Mouse (Mus musculus): ENCODE data around the gene Copz1. TPM values are rescaled to one million over a fixed set of nuclear protein-coding genes. Genes with fewer than 3 reads are reported as not detected.
A peak's percentile ranks its signal among the peaks of the same experiment; 100 is the strongest.
"Not testable (repeated sequence)": the region's sequence is repeated elsewhere in the genome, so short reads cannot be mapped to it uniquely, and the experiment has no call there.

Copz1 gene
- total RNA-seq (2021) = 10 to 100 TPM; 45.3 to 51.4 TPM
- long read RNA-seq, experiment 1, transcript Copz1-201 (9 exons, 1,676 nt) = major isoform, 52 of 63 reads
- long read RNA-seq, experiment 1, partial matches to known transcripts = 8 of 63 reads
- long read RNA-seq, experiment 1, other reads (novel, unspliced or antisense) = 3 of 63 reads
- long read RNA-seq, experiment 2, transcript Copz1-201 (9 exons, 1,676 nt) = major isoform, 69 of 75 reads
- long read RNA-seq, experiment 2, partial matches to known transcripts = 2 of 75 reads
- long read RNA-seq, experiment 2, other reads (novel, unspliced or antisense) = 4 of 75 reads

GRCm38 (mm10) chr15:103272419-103273279 lies at the start of gene Copz1:
Gene Copz1 (plus strand): TSS chr15:103272714.
- peak; percentile 89 for DNase-seq

- DNase-seq = no peak
These were observed 48.4 kb upstream of the Copz1 start for GRCm38 (mm10) chr15:103224161-103224560.

- no peak for DNase-seq
These were observed 45.5 kb upstream of the Copz1 start for GRCm38 (mm10) chr15:103227022-103227421.

GRCm38 (mm10) chr15:103227572-103227971 lies 44.9 kb upstream of the Copz1 start:
- no peak for DNase-seq

GRCm38 (mm10) chr15:103228904-103229303 lies 43.6 kb upstream of the Copz1 start:
- no peak for DNase-seq

GRCm38 (mm10) chr15:103233119-103233518 lies 39.4 kb upstream of the Copz1 start:
- no peak for DNase-seq

- DNase-seq = no peak
These were observed 35.2 kb upstream of the Copz1 start for GRCm38 (mm10) chr15:103237295-103237694.

- DNase-seq = peak; percentile 84
These were observed 33.3 kb upstream of the Copz1 start for GRCm38 (mm10) chr15:103239130-103239684.

GRCm38 (mm10) chr15:103239685-103240159 lies 32.8 kb upstream of the Copz1 start, which contains the start of gene Cbx5:
Gene Cbx5 (minus strand): TSS chr15:103239816.
- peak; percentile 95 for DNase-seq

- peak; percentile 78 for DNase-seq
These were observed 32.1 kb upstream of the Copz1 start, which contains the start of gene Hnrnpa1 for GRCm38 (mm10) chr15:103240160-103241028. Gene Hnrnpa1 (plus strand): TSS chr15:103240432.

- DNase-seq = not testable (repeated sequence)
These were observed 31.2 kb upstream of the Copz1 start for GRCm38 (mm10) chr15:103241071-103242018.

- DNase-seq = no peak
These were observed 29.6 kb upstream of the Copz1 start for GRCm38 (mm10) chr15:103242885-103243284.

- no peak for DNase-seq
These were observed 26.9 kb upstream of the Copz1 start for GRCm38 (mm10) chr15:103245616-103246015.

GRCm38 (mm10) chr15:103247078-103247781 lies 25.3 kb upstream of the Copz1 start:
- DNase-seq = no peak

- DNase-seq = no peak
These were observed 24.6 kb upstream of the Copz1 start for GRCm38 (mm10) chr15:103247782-103248400.

GRCm38 (mm10) chr15:103248401-103249313 lies 23.9 kb upstream of the Copz1 start:
- DNase-seq = peak; percentile 25

GRCm38 (mm10) chr15:103249511-103249910 lies 23.0 kb upstream of the Copz1 start:
- DNase-seq = not testable (repeated sequence)

GRCm38 (mm10) chr15:103250195-103250740 lies 22.2 kb upstream of the Copz1 start:
- peak; percentile 76 for DNase-seq
